Mouse (Mus musculus) splenic B cell, adult 2 months (primary cell): ENCODE data around the gene Sprr2i.

Source experiments
- DNase-seq: peaks from one replicate; pipeline ENCODE4 v3.0.0-alpha.2; 2011; ENCODE audit warnings: low read depth, low spot score
- H3K27me3 ChIP-seq: 2 replicates; pipeline ENCODE4 v1.6.1; 2012; ENCODE audit warnings: mild to moderate bottlenecking, low read length, moderate library complexity, mixed read lengths; ENCODE audit not compliant: control insufficient read depth, poor library complexity, insufficient read depth, severe bottlenecking
- H3K36me3 ChIP-seq: 2 replicates; pipeline ENCODE4 v1.6.1; 2012; ENCODE audit warnings: mild to moderate bottlenecking, low read length, moderate library complexity, mixed read lengths; ENCODE audit not compliant: control insufficient read depth, poor library complexity, insufficient read depth, severe bottlenecking

The Sprr2i gene

GRCm38 (mm10) chr3:92407691-92408090, at the start of gene Sprr2i:
Gene Sprr2i, plus strand, starts transcription at chr3:92407991.
- DNase-seq, result no peak
- no peaks in the 10 kb centered on the region for H3K27me3 ChIP-seq
- H3K36me3 ChIP-seq, result no peaks in the 10 kb centered on the region

DNA sequence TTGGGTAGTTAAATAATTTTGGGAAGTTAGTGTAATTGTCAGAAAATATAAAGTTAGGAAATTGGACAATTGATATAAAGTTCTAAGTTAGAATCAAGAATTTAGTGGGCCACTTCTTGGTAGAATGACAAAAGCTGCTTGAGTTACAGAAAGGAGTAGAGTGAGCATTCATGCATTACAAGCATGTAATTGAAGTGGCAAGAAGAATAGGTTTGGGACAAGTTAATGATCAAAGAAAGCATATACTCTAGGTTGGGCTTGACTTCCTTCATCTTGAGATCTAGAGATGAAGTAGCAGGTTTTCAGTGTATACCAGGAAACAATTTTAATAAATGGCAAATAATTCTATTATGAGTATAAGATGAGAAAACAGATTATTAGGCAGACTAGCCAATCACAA, 46.2 kb upstream of the Sprr2i start:
- H3K27me3 ChIP-seq, result no peaks in the 10 kb centered on the region
- H3K36me3 ChIP-seq, result no peaks in the 10 kb centered on the region
- no peak for DNase-seq

DNA sequence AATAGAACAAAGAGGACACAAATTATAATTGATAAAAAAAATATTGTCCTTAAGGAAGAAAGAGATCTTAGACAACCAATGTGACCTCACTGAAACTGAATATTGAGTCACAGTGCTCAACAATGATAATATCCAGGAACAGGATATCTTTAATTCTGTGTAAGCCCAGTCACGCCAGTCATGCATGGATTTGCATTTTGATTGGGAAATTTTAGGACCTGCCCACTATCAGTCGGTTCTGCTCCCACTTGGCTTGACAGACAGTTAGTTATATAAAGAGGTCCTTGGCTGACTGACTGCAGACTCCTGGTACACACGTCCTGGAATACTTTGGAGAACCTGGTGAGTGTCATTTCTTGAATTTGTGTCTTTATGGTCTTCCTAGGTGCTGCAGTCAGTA, 42.9 kb upstream of the Sprr2i start, which contains the start of gene Sprr2f:
Gene Sprr2f, plus strand, starts transcription at position 301 of the 400 bp plus-strand sequence.
- no peak for DNase-seq
- Histone ChIP-seq H3K36me3 (no peaks in the 10 kb centered on the region), H3K27me3 (no peaks in the 10 kb centered on the region)

- H3K36me3 ChIP-seq, result no peaks in the 10 kb centered on the region
- no peak for DNase-seq
- H3K27me3 ChIP-seq, result no peaks in the 10 kb centered on the region
Observed at GRCm38 (mm10) chr3:92373613-92374012, 34.2 kb upstream of the Sprr2i start.

DNA sequence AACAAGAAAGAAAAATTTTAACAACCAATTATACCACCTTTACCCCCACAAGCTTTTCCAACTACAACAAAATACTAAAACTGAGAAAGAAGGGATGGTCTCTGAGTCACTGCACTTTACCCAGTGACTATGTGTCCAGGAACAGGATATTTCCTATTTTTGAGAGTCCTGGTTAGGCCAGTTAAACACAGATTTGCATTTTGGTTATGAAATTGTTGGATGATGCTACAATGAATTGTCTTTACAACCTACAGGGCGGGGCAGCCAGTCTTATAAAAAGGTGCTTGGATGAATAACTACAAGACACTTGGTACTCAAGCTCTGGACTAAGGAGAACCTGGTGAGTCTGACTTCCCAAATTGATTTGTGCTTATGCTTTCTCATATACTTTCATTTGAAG, 22.4 kb upstream of the Sprr2i start, which contains the start of gene Sprr2h:
Gene Sprr2h, plus strand, starts transcription at position 301 of the 400 bp plus-strand sequence.
- Histone ChIP-seq H3K27me3 (no peaks in the 10 kb centered on the region), H3K36me3 (no peaks in the 10 kb centered on the region)
- DNase-seq, result no peak

DNA sequence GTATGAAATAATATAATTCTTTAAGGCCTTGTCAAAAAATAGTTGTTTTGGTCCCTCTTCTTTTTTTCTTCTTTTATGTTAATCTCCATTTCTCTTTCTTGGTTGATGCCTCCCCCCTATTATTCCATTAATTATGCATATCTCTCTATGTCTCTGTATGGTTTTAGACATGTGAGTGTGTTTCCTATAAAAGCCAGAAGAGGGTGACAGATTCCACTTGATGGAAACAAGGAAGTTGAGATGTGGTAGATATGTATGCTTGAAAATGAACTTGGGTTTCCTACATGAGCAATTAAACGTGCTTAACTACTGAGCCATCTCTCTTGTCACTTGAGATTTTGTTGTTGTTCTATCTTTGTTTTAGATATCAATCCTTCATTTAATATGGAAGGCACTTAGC, 13.5 kb upstream of the Sprr2i start:
- no peaks in the 10 kb centered on the region for H3K36me3 ChIP-seq
- DNase-seq, result no peak
- no peaks in the 10 kb centered on the region for H3K27me3 ChIP-seq

DNA sequence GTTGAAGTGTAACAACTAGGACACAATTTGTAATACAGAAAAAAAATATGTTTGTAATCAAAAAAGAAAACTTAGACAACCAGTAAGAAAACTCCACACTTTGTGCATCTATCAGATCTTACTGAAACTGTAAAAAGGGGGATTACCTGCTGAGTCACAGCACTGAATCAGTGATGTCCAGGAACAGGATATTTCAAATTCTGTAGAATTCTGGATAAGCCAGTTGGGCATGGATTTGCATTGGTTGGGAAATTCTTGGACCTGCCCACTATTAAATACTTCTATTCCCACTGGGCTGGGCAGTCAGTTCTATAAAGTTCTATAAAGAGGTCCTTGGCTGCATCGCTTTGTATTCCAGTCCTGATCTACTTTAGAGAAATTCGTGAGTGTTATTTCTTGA, 10.0 kb downstream of the Sprr2i start, which contains the start of gene Sprr2j-ps:
Gene Sprr2j-ps, plus strand, starts transcription at position 301 of the 400 bp plus-strand sequence.
- Histone ChIP-seq H3K27me3 (no peaks in the 10 kb centered on the region; the same call in 1 of the 2 replicates), H3K36me3 (no peaks in the 10 kb centered on the region)
- DNase-seq, result no peak

DNA sequence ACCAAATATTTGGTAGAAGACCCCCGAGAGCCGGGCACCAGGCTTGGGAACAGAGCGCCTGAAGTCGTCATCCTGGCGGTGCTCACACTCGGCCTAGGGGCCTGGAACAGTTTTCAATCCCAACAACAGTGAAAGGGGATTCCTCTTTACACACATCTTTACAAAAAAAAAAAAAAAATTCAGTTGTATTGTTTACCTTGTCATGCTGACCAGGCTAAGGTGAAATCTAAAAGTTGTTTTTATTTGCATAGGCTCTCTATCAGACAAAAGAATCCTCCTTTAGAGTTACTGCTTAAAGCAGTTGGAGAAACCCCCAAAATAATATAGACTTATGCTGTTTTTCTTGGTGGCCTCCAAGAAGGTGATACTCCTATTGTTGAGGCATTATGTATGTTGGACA, 21.5 kb downstream of the Sprr2i start, which contains the start of gene Gm9774:
Gene Gm9774, minus strand, starts transcription at position 101 of the 400 bp plus-strand sequence.
- DNase-seq, result no peak
- H3K36me3 ChIP-seq, result no peaks in the 10 kb centered on the region
- H3K27me3 ChIP-seq, result no peaks in the 10 kb centered on the region

DNA sequence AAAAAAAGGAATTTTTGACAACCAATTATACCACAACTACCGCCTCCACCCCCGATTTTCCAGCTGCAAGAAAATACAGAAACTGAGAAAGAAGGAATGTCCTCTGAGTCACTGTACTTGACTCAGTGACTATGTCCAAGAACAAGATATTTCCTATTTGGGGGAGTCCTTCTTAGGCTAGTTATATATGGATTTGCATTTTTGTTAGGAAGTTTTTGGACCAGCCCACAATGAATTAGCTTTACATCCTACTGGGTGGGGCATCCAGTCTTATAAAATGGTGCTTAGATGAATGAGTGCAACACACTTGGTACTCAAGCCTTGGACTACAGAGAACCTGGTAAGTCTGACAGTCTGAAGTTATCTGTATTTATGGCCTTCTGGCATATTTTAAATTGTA, 24.5 kb downstream of the Sprr2i start, which contains the start of gene Sprr2k:
Gene Sprr2k, plus strand, starts transcription at position 301 of the 400 bp plus-strand sequence.
- DNase-seq, result no peak
- Histone ChIP-seq H3K27me3 (no peaks in the 10 kb centered on the region), H3K36me3 (no peaks in the 10 kb centered on the region)

DNA sequence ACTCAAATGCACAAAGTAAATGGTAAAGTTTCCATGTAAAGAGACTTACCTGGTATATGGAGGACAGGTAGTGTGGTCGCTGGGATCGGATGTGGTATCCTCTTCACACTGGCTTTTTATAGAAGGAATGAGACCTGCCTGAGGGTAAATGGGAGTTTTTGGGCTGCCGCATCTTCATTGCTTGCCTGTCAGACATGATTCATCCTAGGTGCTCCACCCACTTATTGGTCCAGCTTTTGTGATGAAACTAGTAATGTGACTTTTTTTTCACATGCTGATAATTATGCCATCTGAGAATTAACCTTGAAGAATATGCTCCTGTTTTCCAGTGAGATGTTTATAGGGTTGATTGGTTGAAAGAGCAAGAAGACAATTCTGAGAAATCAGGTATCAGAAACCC, 30.9 kb downstream of the Sprr2i start, which contains the start of gene Sprr1b:
Gene Sprr1b, minus strand, starts transcription at position 101 of the 400 bp plus-strand sequence.
- no peak for DNase-seq
- H3K36me3 ChIP-seq, result no peaks in the 10 kb centered on the region
- no peaks in the 10 kb centered on the region for H3K27me3 ChIP-seq

- Histone ChIP-seq H3K36me3 (no peaks in the 10 kb centered on the region), H3K27me3 (no peaks in the 10 kb centered on the region)
- no peak for DNase-seq
Observed at GRCm38 (mm10) chr3:92440177-92440576, 32.4 kb downstream of the Sprr2i start.

DNA sequence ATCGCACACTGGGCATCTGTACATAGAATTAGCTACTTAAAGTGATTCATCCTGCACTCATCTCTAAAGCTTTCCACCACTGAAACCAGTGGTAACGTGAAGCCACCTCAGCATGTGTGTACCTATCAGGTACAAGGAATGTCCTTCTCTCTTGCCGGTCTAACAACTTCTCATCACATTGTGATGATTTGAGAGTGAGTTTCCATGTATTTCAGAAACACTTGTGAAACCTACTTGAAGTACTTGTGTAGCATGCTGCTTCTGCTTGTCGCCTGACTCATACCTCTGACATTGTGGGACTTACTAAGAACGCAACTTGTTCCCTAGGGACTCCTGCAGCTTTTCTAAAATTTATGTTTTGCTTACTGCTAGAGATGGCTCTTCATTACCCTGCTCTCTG, 47.4 kb downstream of the Sprr2i start:
- Histone ChIP-seq H3K27me3 (no peaks in the 10 kb centered on the region), H3K36me3 (no peaks in the 10 kb centered on the region)
- no peak for DNase-seq

DNA sequence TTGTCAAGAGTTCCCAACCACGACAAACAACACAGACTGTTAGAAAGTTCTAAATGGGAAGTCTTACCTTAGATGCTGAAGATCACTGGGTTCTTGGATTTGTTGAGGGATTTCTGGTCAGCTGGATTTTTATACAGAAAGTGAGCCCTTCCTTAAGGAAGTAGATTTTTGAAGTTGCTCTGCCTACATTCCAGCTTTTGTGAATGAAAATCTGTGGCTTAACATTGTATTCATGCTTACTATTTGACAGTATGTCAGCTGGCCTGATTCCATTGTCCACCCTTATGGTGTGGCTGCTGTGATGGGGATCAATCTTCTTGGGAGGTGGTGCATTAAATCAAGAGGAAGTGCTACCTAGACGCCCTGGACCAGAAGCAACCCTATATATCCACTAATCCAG, 50.8 kb downstream of the Sprr2i start, which contains the start of gene Sprr3:
Gene Sprr3, minus strand, starts transcription at position 101 of the 400 bp plus-strand sequence.
- Histone ChIP-seq H3K27me3 (no peaks in the 10 kb centered on the region), H3K36me3 (no peaks in the 10 kb centered on the region)
- DNase-seq, result no peak
